Mouse (Mus musculus) MN1 (cell line): ENCODE measurements at regions not wholly inside any gene's neighbourhood (a gene's known extent, or its start where the extent isn't known, plus 50 kb on each side); places are given as distances from the start of the nearest gene placed in this dataset.

Experiments used
- DNase-seq: peaks from one replicate; pipeline ENCODE4 v3.0.0-alpha.2; 2016; ENCODE audit warnings: low spot score

- no peak for DNase-seq
Measured at GRCm38 (mm10) chr3:148558592-148559157, 431.7 kb downstream of the Adgrl2 start.

GRCm38 (mm10) chr3:148555324-148555723 lies 435.0 kb downstream of the Adgrl2 start:
- no peak for DNase-seq

- no peak for DNase-seq
Measured at GRCm38 (mm10) chr3:148550716-148551115, 439.6 kb downstream of the Adgrl2 start.

- no peak for DNase-seq
Measured at GRCm38 (mm10) chr3:148544929-148545328, 445.4 kb downstream of the Adgrl2 start.

DNA sequence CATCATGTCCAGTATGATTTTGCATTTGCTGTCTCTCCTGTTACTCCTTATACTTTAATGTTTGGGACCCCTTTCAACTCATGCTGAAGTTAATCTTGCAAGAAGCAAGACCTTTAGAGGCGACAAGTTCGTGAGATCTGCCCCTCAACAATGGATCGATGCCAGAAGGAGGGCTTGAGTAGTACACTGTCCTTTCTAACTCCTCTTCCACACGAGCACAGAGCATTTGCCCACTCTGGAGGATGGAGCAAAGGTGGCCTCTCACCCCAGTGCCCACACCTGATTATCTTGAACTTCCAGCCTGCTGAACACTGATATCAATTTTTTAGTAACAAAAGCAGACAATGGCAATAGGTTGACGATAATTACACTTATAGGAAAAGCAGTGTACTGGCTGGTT lies 448.1 kb downstream of the Adgrl2 start:
- no peak for DNase-seq

GRCm38 (mm10) chr3:148537669-148538271 lies 452.6 kb downstream of the Adgrl2 start:
- DNase-seq: no peak

GRCm38 (mm10) chr3:148529893-148530292 lies 460.5 kb downstream of the Adgrl2 start:
- no peak for DNase-seq

DNA sequence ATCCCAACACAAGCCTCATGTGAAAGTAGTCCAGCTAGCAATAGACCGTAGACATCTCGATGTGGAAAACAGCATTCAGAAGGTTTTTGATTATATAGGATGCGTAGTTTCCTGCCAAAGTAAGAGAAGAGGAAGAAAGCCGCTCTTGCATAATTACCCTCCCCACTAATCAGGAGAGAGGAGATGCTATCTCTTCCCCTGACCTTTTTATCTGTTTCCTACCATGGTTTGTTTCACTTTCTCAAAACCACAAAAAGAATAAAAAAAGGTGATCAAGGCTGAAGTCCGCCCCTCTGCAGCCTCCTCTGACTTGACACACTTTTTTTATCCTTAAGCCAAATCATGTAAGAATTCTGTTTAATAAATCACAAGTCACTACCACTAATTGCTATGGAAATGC lies 480.0 kb downstream of the Adgrl2 start:
- DNase-seq: no peak

- no peak for DNase-seq
Measured at GRCm38 (mm10) chr3:148504928-148505327, 485.4 kb downstream of the Adgrl2 start.

DNA sequence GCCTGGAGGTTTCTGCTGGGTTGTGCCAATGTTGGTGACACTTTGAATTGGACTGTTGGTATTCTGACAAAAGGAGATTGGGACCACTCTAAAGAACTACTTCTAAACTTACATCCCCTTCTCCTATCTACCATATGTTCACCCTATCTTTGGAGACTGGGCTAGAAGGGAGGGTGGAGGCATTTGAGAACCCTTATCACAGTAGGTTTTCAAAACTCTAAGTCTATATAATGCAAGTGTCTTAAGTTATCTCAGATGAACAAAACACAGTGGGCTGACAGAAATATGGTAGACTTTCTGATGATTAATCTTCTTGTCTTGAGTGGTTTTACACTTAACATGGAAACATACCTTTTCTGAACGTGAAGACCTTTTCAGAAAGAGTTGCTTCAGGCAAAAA lies 486.9 kb downstream of the Adgrl2 start:
- no peak for DNase-seq

- DNase-seq: no peak
Measured at GRCm38 (mm10) chr3:148501801-148502200, 488.6 kb downstream of the Adgrl2 start.

DNA sequence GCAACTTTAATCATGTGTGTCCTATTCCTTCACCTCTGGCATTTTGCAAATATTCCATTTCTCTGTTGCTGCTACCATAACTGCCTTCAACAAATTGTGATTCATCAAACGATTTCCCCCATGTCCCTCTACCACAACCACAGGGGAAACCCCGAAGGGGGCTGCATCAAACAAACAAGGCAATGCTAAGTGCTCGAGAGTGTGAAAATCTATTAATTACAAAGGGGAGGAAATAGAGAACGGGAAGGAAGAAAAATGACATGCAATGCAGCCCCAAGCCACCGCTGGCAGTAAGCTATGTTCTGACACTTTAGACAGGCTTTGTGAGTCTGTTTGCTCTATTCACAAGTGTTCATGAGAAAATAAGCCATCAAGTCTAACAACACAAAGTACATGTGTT lies 493.7 kb downstream of the Adgrl2 start:
- no peak for DNase-seq

DNA sequence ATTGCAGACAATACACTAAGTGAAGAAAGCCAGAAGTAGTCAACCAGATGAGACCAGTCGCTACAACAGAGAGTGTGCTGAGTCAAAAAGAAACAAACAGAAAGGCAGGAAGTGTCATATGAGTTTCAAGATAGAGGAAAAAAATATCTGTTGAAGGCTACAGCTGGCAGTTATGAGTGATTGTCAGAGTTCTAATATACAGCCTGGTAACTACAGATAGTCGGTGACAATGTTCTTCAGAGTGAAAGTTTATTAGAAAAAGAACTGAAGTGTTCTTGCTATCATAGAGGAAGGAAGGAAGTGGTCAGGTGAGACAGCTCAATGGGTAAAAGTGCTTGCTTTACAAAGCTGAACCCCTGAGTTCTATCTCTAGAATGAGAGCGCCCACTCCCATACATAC lies 499.1 kb downstream of the Adgrl2 start:
- DNase-seq: no peak

GRCm38 (mm10) chr3:148489201-148489600 lies 501.2 kb downstream of the Adgrl2 start:
- no peak for DNase-seq

- DNase-seq: no peak
Measured at GRCm38 (mm10) chr3:148487949-148488348, 502.4 kb downstream of the Adgrl2 start.

- no peak for DNase-seq
Measured at GRCm38 (mm10) chr3:148475862-148476261, 514.5 kb downstream of the Adgrl2 start.

DNA sequence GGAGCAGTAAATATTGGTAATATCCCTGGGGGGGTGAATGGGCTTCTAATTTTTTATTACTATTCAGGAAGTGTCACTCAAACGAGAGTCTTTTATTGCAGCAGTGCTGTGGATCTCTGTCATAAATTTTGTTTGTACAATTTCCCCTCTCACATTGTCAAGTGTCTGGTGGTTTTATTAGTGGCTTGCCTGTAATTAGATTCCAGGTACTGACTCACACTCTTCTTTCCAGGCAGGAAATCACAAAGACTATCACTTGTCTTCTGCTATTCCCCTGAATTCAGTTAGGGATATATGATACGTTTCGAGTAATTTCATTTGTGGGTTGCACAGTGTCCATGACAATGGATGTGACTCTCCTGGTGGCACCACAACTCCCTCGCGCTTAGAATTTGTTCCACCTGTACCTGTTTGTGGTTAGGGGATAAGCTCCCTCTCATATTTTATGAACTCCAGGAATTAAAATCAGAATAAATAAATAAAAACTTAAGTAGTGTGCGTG lies 517.4 kb downstream of the Adgrl2 start:
- peak; percentile 45 for DNase-seq

GRCm38 (mm10) chr3:148465456-148465855 lies 524.9 kb downstream of the Adgrl2 start:
- DNase-seq: no peak

DNA sequence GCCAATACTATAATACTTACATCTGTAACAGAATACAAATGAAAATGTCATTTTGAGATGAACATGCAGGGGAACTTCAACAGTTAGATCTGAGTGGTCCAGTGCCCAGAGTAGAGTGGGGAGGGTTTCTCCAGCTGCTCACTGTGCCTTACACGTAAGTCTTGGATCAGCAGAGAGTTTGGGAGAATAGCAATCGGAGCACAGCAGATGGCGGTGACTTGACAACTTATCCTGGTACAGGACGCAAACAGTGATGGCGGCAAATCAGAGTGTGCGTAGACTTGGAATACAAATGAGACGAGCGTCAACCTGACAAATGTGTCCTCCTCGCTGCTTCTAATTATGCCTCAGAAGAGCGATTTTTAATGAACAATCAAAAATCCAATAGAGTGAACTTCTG lies 527.6 kb downstream of the Adgrl2 start:
- DNase-seq: no peak

DNA sequence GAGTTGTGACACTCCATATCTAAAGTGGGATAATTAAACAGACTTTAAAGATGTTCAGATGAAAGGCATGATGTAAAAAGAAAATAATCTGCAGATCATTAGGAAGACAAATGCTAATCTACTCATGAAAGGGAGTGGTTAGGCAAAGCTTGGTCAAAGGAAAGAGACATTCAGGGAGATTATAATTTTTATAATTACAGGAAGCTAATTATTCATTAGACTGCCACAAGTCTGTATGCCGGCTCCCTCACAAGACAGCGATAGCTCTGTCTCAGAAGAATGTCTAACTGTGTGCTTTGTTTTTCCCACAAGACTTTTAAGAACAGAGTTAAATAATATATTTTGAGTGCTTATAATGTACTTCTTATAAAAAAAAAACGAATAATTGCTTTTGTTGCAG lies 541.5 kb downstream of the Adgrl2 start:
- DNase-seq: no peak

DNA sequence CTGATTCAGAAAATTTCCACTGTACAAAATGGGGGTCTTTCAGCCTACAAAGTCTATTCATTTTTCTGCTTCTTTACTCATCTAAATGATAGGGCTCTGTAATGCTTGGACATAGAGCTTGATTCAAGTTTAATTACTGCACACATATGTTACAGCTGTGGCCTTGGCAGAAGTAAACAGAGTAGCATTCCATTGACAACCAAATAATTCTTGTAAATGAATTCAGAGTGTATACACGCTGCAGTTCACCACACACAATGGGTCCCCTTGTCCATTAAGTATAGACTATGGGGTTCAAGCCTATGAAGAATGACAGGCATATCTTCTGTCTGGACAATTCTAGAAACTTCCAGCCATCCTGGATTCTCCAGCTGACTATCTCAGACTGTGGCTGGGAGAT lies 541.9 kb downstream of the Adgrl2 start:
- DNase-seq: no peak

DNA sequence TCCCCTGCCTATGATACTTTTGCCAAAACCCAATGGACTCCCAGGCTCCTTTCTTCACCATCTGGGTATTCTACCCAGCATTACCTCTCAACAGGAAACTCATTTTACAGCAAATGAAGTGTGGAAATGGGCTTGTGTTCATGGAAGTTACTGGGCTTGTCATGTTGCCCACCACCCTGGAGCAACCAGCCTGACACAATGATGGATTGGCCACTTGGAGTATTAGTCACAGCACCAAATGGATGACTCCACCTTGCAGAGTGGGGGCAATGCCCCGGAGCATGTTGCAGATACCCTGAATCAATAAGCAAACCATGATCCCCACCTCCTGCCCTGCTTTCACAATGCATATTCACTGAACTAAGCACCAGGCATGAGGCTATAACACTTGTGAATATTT lies 543.5 kb downstream of the Adgrl2 start:
- DNase-seq: no peak

- DNase-seq: no peak
Measured at GRCm38 (mm10) chr3:148443012-148443411, 547.3 kb downstream of the Adgrl2 start.

GRCm38 (mm10) chr3:148434033-148434432 lies 556.3 kb downstream of the Adgrl2 start:
- no peak for DNase-seq
